Mouse (Mus musculus) kidney, embryonic 14.5 days (tissue): ENCODE data around the gene Tanc2. TPM values are rescaled to one million over a fixed set of nuclear protein-coding genes. Genes with fewer than 3 reads are reported as not detected.

Experiments
- ATAC-seq: fragments of 200-750 bp; cut with Nextera tagmentation; 2 replicates; pipeline ENCODE4 v1.8.0; 2017; ENCODE audit warnings: moderate number of reproducible peaks, mild to moderate bottlenecking, moderate TSS enrichment, moderate library complexity; ENCODE audit not compliant: low FRiP score, low TSS enrichment
- H3K27ac ChIP-seq: fragments of 300-500 bp; sonication (generic); 2 replicates; pipeline ENCODE4 v1.5.1; 2014; ENCODE audit warnings: low read depth, mild to moderate bottlenecking, low read length, moderate library complexity, mixed read lengths
- H3K27me3 ChIP-seq: fragments of 300-500 bp; sonication (generic); 2 replicates; pipeline ENCODE4 v1.6.1; 2014; ENCODE audit warnings: mild to moderate bottlenecking, low read length; ENCODE audit not compliant: control insufficient read depth, insufficient read depth
- H3K36me3 ChIP-seq: fragments of 300-500 bp; sonication (generic); 2 replicates; pipeline ENCODE4 v1.6.1; 2014; ENCODE audit warnings: low read length, mixed read lengths; ENCODE audit not compliant: control insufficient read depth, insufficient read depth
- H3K4me1 ChIP-seq: fragments of 300-500 bp; sonication (generic); 2 replicates; pipeline ENCODE4 v1.6.1; 2014; ENCODE audit warnings: low read length, mixed read lengths; ENCODE audit not compliant: control insufficient read depth, insufficient read depth
- H3K4me2 ChIP-seq: fragments of 300-500 bp; sonication (generic); replicated peaks from 2 replicates; pipeline ENCODE4 v1.6.1; 2014; ENCODE audit warnings: low read depth, mild to moderate bottlenecking, low read length
- H3K4me3 ChIP-seq: fragments of 300-500 bp; sonication (generic); 2 replicates; pipeline ENCODE4 v1.5.1; 2014; ENCODE audit warnings: mild to moderate bottlenecking, low read length
- H3K9ac ChIP-seq: fragments of 300-500 bp; sonication (generic); 2 replicates; pipeline ENCODE4 v1.6.1; 2014; ENCODE audit warnings: low read depth, mild to moderate bottlenecking, low read length, moderate library complexity
- H3K9me3 ChIP-seq: fragments of 300-500 bp; sonication (generic); 2 replicates; pipeline ENCODE4 v1.6.1; 2016; ENCODE audit warnings: low read length; ENCODE audit not compliant: control insufficient read depth
- WGBS: fragments of 180-500 bp; shearing (Covaris S2); extraction: QIAGEN DNeasy Blood & Tissue Kit; methylation state at CpG from one replicate; pipeline ENCODE4 v1.1.7; 2014; 5-methylcytosine and 5-hydroxymethylcytosine counted together
- polyA plus RNA-seq: library from polyadenylated mRNA; unstranded; fragments of >200 nt; fragmentation: Nextera tagmentation; extraction: Ambion mirVana; gene quantifications from 2 replicates; pipeline ENCODE4 v1.2.1, GENCODE M21; 2014

The Tanc2 gene
- polyA plus RNA-seq, 1 experiment from 2014 or later, result 10.7 TPM

- H3K9ac ChIP-seq, result no peak overlapping the region
- ATAC-seq, result no peak
- WGBS, result 76% methylated on average over 2 of the region's 2 CpGs
- H3K4me1 ChIP-seq, result no peaks in the 10 kb centered on the region
- H3K27me3 ChIP-seq, result no peaks in the 10 kb centered on the region
- no peaks in the 10 kb centered on the region for H3K9me3 ChIP-seq
- no peak overlapping the region for H3K4me2 ChIP-seq
- no peak overlapping the region for H3K4me3 ChIP-seq
- no peaks in the 10 kb centered on the region for H3K36me3 ChIP-seq
- H3K27ac ChIP-seq, result no peak overlapping the region
These were observed 169.6 kb downstream of the Tanc2 start for GRCm38 (mm10) chr11:105759413-105759812.

DNA sequence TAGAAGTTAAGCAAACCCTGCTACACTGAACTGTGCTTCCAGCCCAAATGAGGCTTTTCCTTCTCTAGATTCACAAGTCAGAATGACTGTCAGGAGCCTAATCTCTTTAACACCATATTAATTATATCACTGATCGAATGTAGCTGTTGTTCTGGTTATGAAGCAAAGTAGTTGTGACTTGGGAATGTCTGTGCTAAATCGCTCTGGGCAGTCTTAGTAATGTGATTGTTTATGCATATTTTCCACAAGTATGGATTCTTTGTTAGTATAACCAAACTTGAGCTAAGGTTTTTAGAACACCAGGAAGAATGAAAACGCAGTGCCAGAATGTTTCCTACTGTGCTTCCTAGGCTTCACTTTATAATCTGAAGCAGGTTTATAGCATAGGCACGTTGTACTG, 170.6 kb downstream of the Tanc2 start:
- no peaks in the 10 kb centered on the region for H3K27me3 ChIP-seq
- H3K4me1 ChIP-seq, result no peaks in the 10 kb centered on the region
- no peak overlapping the region for H3K4me2 ChIP-seq
- H3K36me3 ChIP-seq, result no peaks in the 10 kb centered on the region
- H3K9ac ChIP-seq, result no peak overlapping the region
- no peak overlapping the region for H3K27ac ChIP-seq
- H3K4me3 ChIP-seq, result no peak overlapping the region
- no peak for ATAC-seq
- WGBS, result 79% methylated on average over 4 of the region's 4 CpGs
- no peaks in the 10 kb centered on the region for H3K9me3 ChIP-seq

DNA sequence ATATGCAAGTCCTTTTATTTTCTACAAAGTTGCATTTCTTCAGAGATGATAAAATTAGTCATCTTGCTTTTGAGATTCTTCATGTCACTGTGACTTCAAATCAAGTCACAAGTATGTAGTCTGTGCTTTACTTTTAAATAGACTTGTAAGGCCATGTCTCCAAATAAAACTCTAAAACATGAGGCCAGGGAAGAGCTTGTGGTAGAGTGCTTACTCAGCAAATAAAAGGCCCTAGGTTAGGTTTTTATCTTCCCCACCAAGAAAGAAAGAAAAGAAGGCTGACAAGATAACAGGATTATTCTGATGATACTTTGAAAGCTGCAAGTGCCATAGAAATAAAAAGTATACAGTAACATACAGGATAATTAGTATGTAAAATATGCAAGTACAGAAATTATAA, 188.0 kb downstream of the Tanc2 start:
- no peaks in the 10 kb centered on the region for H3K4me1 ChIP-seq
- H3K27me3 ChIP-seq, result no peaks in the 10 kb centered on the region
- H3K4me2 ChIP-seq, result no peak overlapping the region
- H3K36me3 ChIP-seq, result no peaks in the 10 kb centered on the region
- H3K9me3 ChIP-seq, result no peaks in the 10 kb centered on the region
- no peak overlapping the region for H3K4me3 ChIP-seq
- H3K9ac ChIP-seq, result no peak overlapping the region
- no peak for ATAC-seq
- no peak overlapping the region for H3K27ac ChIP-seq

DNA sequence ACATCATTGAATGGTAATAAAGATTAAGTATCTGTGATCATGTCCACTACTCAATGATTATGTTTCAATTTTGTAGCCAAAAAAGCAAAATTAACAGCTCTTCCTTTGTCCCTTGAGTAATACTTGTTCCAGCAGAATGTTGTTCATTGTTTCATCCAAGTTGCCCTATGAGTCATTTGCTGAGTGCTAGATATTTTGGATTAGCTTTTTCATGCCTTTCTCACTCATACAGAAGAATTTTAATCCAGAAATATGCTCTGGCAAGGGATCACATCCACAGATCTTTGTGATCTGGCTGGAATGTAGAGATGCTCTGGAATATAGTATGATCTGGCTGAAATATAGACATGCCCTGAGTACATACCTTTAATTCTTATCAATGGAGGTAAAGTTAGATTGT, 202.7 kb downstream of the Tanc2 start:
- no peak overlapping the region for H3K9ac ChIP-seq
- H3K9me3 ChIP-seq, result no peaks in the 10 kb centered on the region
- no peak overlapping the region for H3K4me3 ChIP-seq
- H3K27ac ChIP-seq, result no peak overlapping the region
- no peak for ATAC-seq
- no peak overlapping the region for H3K4me2 ChIP-seq
- no peaks in the 10 kb centered on the region for H3K36me3 ChIP-seq
- H3K27me3 ChIP-seq, result no peaks in the 10 kb centered on the region
- H3K4me1 ChIP-seq, result no peaks in the 10 kb centered on the region

- WGBS, result 90% methylated on average over 3 of the region's 3 CpGs
- ATAC-seq, result no peak
- no peak overlapping the region for H3K4me2 ChIP-seq
- H3K9ac ChIP-seq, result no peak overlapping the region
- H3K36me3 ChIP-seq, result no peaks in the 10 kb centered on the region; the same call in 1 of the 2 replicates
- H3K4me3 ChIP-seq, result no peak overlapping the region
- H3K27ac ChIP-seq, result no peak overlapping the region
- H3K27me3 ChIP-seq, result no peaks in the 10 kb centered on the region
- no peaks in the 10 kb centered on the region for H3K4me1 ChIP-seq
- H3K9me3 ChIP-seq, result no peaks in the 10 kb centered on the region
These were observed 213.9 kb downstream of the Tanc2 start for GRCm38 (mm10) chr11:105803686-105804085.

GRCm38 (mm10) chr11:105804776-105805175, 215.0 kb downstream of the Tanc2 start:
- ATAC-seq, result no peak
- H3K27ac ChIP-seq, result no peak overlapping the region
- no peaks in the 10 kb centered on the region for H3K4me1 ChIP-seq
- no peaks in the 10 kb centered on the region for H3K27me3 ChIP-seq
- 67% methylated on average over 3 of the region's 3 CpGs for WGBS
- no peaks in the 10 kb centered on the region for H3K9me3 ChIP-seq
- no peaks in the 10 kb centered on the region for H3K36me3 ChIP-seq
- no peak overlapping the region for H3K9ac ChIP-seq
- no peak overlapping the region for H3K4me3 ChIP-seq
- no peak overlapping the region for H3K4me2 ChIP-seq

DNA sequence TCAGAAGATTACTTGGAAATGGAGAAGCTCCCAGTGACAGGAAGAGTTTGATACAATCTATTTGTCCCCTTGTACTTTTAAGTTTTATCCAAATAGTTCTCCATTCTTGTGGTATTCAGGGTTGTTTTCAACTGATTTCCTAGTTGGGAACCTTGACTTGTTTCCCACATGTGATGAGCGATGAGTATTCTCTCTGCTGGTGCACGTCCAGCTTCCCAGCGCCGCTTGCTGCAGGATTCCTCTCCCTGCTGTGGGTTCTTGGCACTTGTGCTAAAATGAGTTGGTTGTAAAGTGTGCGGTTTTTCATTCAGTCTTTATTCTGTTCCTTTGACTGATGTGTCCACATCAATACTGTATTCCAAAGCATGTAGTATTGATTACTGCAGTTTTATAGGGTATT, 217.3 kb downstream of the Tanc2 start:
- no peaks in the 10 kb centered on the region for H3K4me1 ChIP-seq
- no peak overlapping the region for H3K4me3 ChIP-seq
- no peak overlapping the region for H3K27ac ChIP-seq
- no peaks in the 10 kb centered on the region for H3K9me3 ChIP-seq
- H3K9ac ChIP-seq, result no peak overlapping the region
- no peak for ATAC-seq
- no peaks in the 10 kb centered on the region for H3K27me3 ChIP-seq
- H3K4me2 ChIP-seq, result no peak overlapping the region
- 91% methylated on average over 5 of the region's 5 CpGs for WGBS
- H3K36me3 ChIP-seq, result 0 out of 2 replicates have a peak, but pooled peaks cover 3% of the 10 kb centered on the region

DNA sequence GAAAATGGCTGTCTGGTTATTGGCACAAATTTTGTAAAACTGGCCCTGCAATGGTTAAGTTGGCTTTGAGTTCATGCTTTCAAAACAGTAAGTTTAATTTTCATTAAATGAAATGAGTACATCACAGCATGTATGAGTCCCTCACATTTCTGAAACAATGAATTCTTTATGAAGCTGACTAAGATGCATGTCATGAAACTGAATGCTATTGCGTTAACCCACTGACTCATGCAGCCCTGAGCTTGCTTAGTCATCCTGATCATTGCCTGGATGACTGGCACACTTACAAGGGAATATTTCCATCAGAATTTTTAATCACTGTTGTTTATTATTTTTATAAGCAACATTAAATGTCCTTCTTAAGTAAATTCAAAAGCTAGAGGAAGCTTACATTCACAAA, 233.5 kb downstream of the Tanc2 start:
- 72% methylated on average over 1 of the region's 1 CpGs for WGBS
- Histone ChIP-seq H3K9ac (no peak overlapping the region), H3K9me3 (no peaks in the 10 kb centered on the region), H3K27ac (no peak overlapping the region), H3K36me3 (no peaks in the 10 kb centered on the region), H3K4me3 (no peak overlapping the region), H3K4me2 (no peak overlapping the region), H3K27me3 (no peaks in the 10 kb centered on the region), H3K4me1 (no peaks in the 10 kb centered on the region)
- ATAC-seq, result no peak

GRCm38 (mm10) chr11:105823759-105824158, 234.0 kb downstream of the Tanc2 start:
- H3K27ac ChIP-seq, result no peak overlapping the region
- H3K9ac ChIP-seq, result no peak overlapping the region
- no peaks in the 10 kb centered on the region for H3K27me3 ChIP-seq
- no peaks in the 10 kb centered on the region for H3K4me1 ChIP-seq
- no peaks in the 10 kb centered on the region for H3K9me3 ChIP-seq
- no peak overlapping the region for H3K4me3 ChIP-seq
- 65% methylated on average over 2 of the region's 2 CpGs for WGBS
- no peak for ATAC-seq
- H3K36me3 ChIP-seq, result no peaks in the 10 kb centered on the region
- H3K4me2 ChIP-seq, result no peak overlapping the region

DNA sequence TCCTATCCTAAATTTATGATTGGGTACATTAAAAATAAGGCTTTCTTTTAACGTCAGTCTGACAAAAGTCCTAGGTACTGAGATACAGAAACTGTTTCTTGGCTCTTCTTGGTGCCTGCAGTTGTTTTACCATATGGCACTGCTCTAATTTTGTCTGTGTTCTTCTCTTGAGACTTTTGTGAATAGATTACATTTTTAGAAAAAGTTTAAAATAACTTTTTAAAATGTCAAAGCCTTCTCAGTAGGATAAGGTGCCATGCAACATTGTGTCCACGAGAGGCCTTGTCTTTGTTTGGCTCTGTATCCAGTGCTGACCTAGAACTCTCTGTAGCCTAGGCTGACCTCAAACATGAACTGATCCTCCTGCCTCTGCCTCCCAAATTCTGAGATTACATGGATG, 238.4 kb downstream of the Tanc2 start:
- Histone ChIP-seq H3K36me3 (no peaks in the 10 kb centered on the region), H3K9ac (no peak overlapping the region), H3K4me2 (no peak overlapping the region), H3K4me1 (no peaks in the 10 kb centered on the region), H3K27me3 (no peaks in the 10 kb centered on the region), H3K4me3 (no peak overlapping the region), H3K27ac (no peak overlapping the region), H3K9me3 (no peaks in the 10 kb centered on the region)
- WGBS, result 83% methylated on average over 2 of the region's 2 CpGs
- no peak for ATAC-seq
